ENCODE assay signal across 9 mouse cellular contexts in the genomic region with DNA sequence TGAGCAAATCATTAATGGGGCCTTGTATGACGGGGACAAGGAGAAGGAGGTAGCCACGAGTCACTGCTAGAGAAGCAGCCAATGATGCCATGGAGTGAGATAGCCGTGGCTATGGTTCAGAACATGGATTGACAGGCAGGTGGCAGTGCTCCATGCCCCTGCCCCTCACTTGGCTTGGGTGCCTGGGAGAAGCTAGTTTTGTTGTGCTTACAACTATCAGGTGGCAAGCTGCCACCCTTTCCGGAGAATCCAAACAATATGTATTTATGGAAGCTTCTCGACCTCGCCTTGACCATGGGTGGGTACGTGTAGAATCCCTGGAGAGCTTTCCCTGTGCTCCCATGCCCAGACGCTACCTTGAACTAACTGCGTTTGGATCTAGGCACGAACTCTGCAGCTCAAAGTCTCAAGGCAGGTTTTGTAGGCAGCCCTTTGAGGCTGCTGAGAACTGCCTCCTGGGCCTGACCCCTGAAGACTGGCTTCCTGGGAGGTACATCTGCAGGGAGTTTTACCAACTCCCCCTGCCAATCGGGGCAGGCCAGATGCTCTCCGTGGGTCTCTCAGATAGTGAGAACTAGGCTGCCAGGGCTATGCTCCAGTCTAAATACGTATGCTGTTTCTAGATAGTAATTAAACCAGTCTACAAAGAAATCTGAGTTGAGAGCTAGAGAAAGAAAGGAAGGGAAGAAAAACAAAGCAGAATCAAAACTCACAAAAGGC. TPM values are rescaled to one million over a fixed set of nuclear protein-coding genes. Genes with fewer than 3 reads are reported as not detected.
A peak's percentile ranks its signal among the peaks of the same experiment; 100 is the strongest.
DNase-seq lines count a peak whose midpoint lies in the region; ATAC-seq and TF ChIP-seq lines count a peak whose summit lies in the region.
"Had no signal": no experiment of that assay in that cellular context is flagged by ENCODE, and none has a peak within 500 bp of the region (broad histone marks: within the 10 kb centered on the region; RNA-seq: fewer than 3 reads in every experiment).

No protein-coding gene starts in this region.

- no peak for TF ChIP-seq POLR2A in thymus, adult 2 months (IDR thresholded peaks at IDR 0.05; ENCODE audit: control insufficient read depth, extremely low read depth, insufficient read depth, low read length, poor library complexity)

- peak overlapping the region; percentile 82 for H3K27ac ChIP-seq in hindbrain, embryonic 13.5 days
- H3K27ac ChIP-seq in midbrain, embryonic 10.5 days (replicated peaks) = peak overlapping the region; percentile 10; the same call in 1 of the 2 replicates
- no peak overlapping the region for H3K27ac ChIP-seq in thymus, adult 2 months (ENCODE audit: control insufficient read depth, insufficient read depth, low read length)

- no peaks in the 10 kb centered on the region for H3K36me3 ChIP-seq in hindbrain, embryonic 13.5 days
- no peaks in the 10 kb centered on the region for H3K36me3 ChIP-seq in midbrain, embryonic 10.5 days
- H3K36me3 ChIP-seq in thymus, adult 2 months (ENCODE audit: control insufficient read depth, insufficient read depth, low read length) = no peaks in the 10 kb centered on the region

- peaks cover 68% of the 10 kb centered on the region for H3K4me1 ChIP-seq in hindbrain, embryonic 13.5 days (replicated peaks)
- H3K4me1 ChIP-seq in midbrain, embryonic 10.5 days = peaks cover 33% of the 10 kb centered on the region
- peaks cover 2% of the 10 kb centered on the region; the same call in 1 of the 2 replicates for H3K4me1 ChIP-seq in thymus, adult 2 months (replicated peaks; ENCODE audit: control insufficient read depth, insufficient read depth, low read length)

- WGBS in hindbrain, embryonic 13.5 days = 56% methylated on average over 13 of the region's 13 CpGs
- WGBS in midbrain, embryonic 10.5 days = 85% methylated on average over 13 of the region's 13 CpGs
- 84% methylated on average over 13 of the region's 13 CpGs for WGBS in thymus, adult 2 months

- no peaks in the 10 kb centered on the region for H3K27me3 ChIP-seq in hindbrain, embryonic 13.5 days
- H3K27me3 ChIP-seq in midbrain, embryonic 10.5 days (ENCODE audit: low read depth, poor library complexity, severe bottlenecking) = no peaks in the 10 kb centered on the region
- H3K27me3 ChIP-seq in thymus, adult 2 months (ENCODE audit: control insufficient read depth, insufficient read depth, low read length) = no peaks in the 10 kb centered on the region

- ATAC-seq in hindbrain, embryonic 13.5 days (ENCODE audit: low FRiP score) = peak; percentile 37
- ATAC-seq: CD4-positive, CD25-positive, alpha-beta regulatory T cell, adult 4 months had no signal

- DNase-seq in heart, adult 11 months = peak; percentile 96
- DNase-seq in heart, postnatal 25 days (ENCODE audit: low spot score) = no peak
- peak; percentile 80 to 81 for DNase-seq in cerebellum, postnatal 10 days
- no peak for DNase-seq in midbrain, embryonic 10.5 days (ENCODE audit: low spot score)
- no peak for DNase-seq in thymus, adult 18-20 months
- DNase-seq in thymus, adult 2 months = no peak
- no peak for DNase-seq in embryo, embryonic 10.5 days (ENCODE audit: low spot score)

- TF ChIP-seq CTCF in thymus, adult 2 months (IDR thresholded peaks at IDR 0.05; ENCODE audit: borderline replicate concordance, control insufficient read depth, extremely low read depth, insufficient read depth, low read length, poor library complexity) = no peak

- intact Hi-C loops in heart, postnatal 25 days (cut with DNase I) = no loop called here

- H3K9ac ChIP-seq in hindbrain, embryonic 13.5 days = no peak overlapping the region

- H3K9me3 ChIP-seq in hindbrain, embryonic 13.5 days = no peaks in the 10 kb centered on the region
- H3K9me3 ChIP-seq in midbrain, embryonic 10.5 days (replicated peaks) = no peaks in the 10 kb centered on the region

- peak overlapping the region; percentile 16; the same call in 1 of the 2 replicates for H3K4me2 ChIP-seq in hindbrain, embryonic 13.5 days

- no peak overlapping the region for H3K4me3 ChIP-seq in hindbrain, embryonic 13.5 days
- no peak overlapping the region for H3K4me3 ChIP-seq in midbrain, embryonic 10.5 days
- H3K4me3 ChIP-seq in thymus, adult 2 months (ENCODE audit: control insufficient read depth, insufficient read depth, low read length) = no peak overlapping the region

RNA-seq across cellular contexts. Expression of a gene that starts 54.2 kb away (rescaled TPM):
- 10 to 100 TPM; 27.9 to 31.2 TPM for total RNA-seq in heart, postnatal 25 days (2021)
- polyA plus RNA-seq in hindbrain, embryonic 13.5 days (2015; fragmentation: Nextera tagmentation; extraction: Ambion mirVana) = 65.3 and 71.0 TPM in 2 replicates
- 29.4 and 41.1 TPM in 2 replicates for polyA plus RNA-seq in midbrain, embryonic 10.5 days (2016; fragmentation: Nextera tagmentation; extraction: Ambion mirVana)
- polyA plus RNA-seq in thymus, adult 2 months (2012; rRNA removed) = 61.1 and 81.3 TPM in 2 replicates

Comparison
In these comparisons a context has a peak if more than half of its experiments do, and no peak if none do; other contexts are left out.
1. DNase-seq: peak in heart, adult 11 months (single experiment) and cerebellum, postnatal 10 days (2 of 2); none in heart, postnatal 25 days (single experiment), midbrain, embryonic 10.5 days (single experiment), thymus, adult 18-20 months (0 of 2), thymus, adult 2 months (single experiment) and embryo, embryonic 10.5 days (single experiment).